Mouse (Mus musculus): Measurements from ENCODE around the gene Agpat2. TPM values are rescaled to one million over a fixed set of nuclear protein-coding genes. Genes with fewer than 3 reads are reported as not detected.

Agpat2 gene
- polyA plus RNA-seq, 1 experiment from 2014 or later = 6.0 TPM

- Histone ChIP-seq H3K4me3 (no peak overlapping the region), H3K9me3 (no peaks in the 10 kb centered on the region), H3K27ac (replicated peaks) (no peak overlapping the region), H3K27me3 (no peaks in the 10 kb centered on the region), H3K36me3 (peaks cover 52% of the 10 kb centered on the region), H3K9ac (no peak overlapping the region), H3K4me1 (replicated peaks) (peaks cover 87% of the 10 kb centered on the region), H3K4me2 (no peak overlapping the region)
- WGBS = 76% methylated on average over 21 of the region's 21 CpGs
- ATAC-seq (ENCODE audit: low read depth) = no peak
Measured at GRCm38 (mm10) chr2:26635489-26636324, 31.5 kb upstream of the Agpat2 start.

GRCm38 (mm10) chr2:26634629-26635488 lies 30.6 kb upstream of the Agpat2 start:
- peaks cover 52% of the 10 kb centered on the region for H3K36me3 ChIP-seq
- ATAC-seq (ENCODE audit: low read depth) = no peak
- H3K4me3 ChIP-seq = no peak overlapping the region
- no peak overlapping the region for H3K4me2 ChIP-seq
- H3K9ac ChIP-seq = peak overlapping the region; percentile 10; the same call in 1 of the 2 replicates
- peak overlapping the region; percentile 28; the same call in 1 of the 2 replicates for H3K27ac ChIP-seq (replicated peaks)
- H3K4me1 ChIP-seq (replicated peaks) = peaks cover 92% of the 10 kb centered on the region
- no peaks in the 10 kb centered on the region for H3K27me3 ChIP-seq
- 60% methylated on average over 12 of the region's 12 CpGs for WGBS
- no peaks in the 10 kb centered on the region for H3K9me3 ChIP-seq

- Histone ChIP-seq H3K4me2 (no peak overlapping the region), H3K36me3 (peaks cover 52% of the 10 kb centered on the region), H3K27me3 (no peaks in the 10 kb centered on the region), H3K9ac (no peak overlapping the region), H3K27ac (replicated peaks) (no peak overlapping the region), H3K4me3 (no peak overlapping the region), H3K9me3 (no peaks in the 10 kb centered on the region), H3K4me1 (replicated peaks) (peaks cover 97% of the 10 kb centered on the region)
- 71% methylated on average over 4 of the region's 4 CpGs for WGBS
- ATAC-seq (ENCODE audit: low read depth) = no peak
Measured at GRCm38 (mm10) chr2:26633953-26634530, 29.8 kb upstream of the Agpat2 start.

- Histone ChIP-seq H3K4me1 (replicated peaks) (peaks cover 91% of the 10 kb centered on the region), H3K27me3 (no peaks in the 10 kb centered on the region), H3K4me3 (no peak overlapping the region), H3K9me3 (no peaks in the 10 kb centered on the region), H3K4me2 (peak overlapping the region; percentile 24), H3K36me3 (peaks cover 42% of the 10 kb centered on the region), H3K27ac (replicated peaks) (no peak overlapping the region; the same call in 1 of the 2 replicates), H3K9ac (peak overlapping the region; percentile 57)
- 76% methylated on average over 16 of the region's 16 CpGs for WGBS
- no peak for ATAC-seq (ENCODE audit: low read depth)
Measured at GRCm38 (mm10) chr2:26632541-26633395, 28.6 kb upstream of the Agpat2 start.

GRCm38 (mm10) chr2:26628792-26629437 lies 24.7 kb upstream of the Agpat2 start:
- 21% methylated on average over 5 of the region's 5 CpGs for WGBS
- Histone ChIP-seq H3K4me1 (replicated peaks) (peaks cover 60% of the 10 kb centered on the region), H3K36me3 (peaks cover 3% of the 10 kb centered on the region; the same call in 1 of the 2 replicates), H3K27me3 (0 out of 2 replicates have a peak, but pooled peaks cover 4% of the 10 kb centered on the region), H3K4me3 (peak overlapping the region; percentile 78), H3K9me3 (no peaks in the 10 kb centered on the region), H3K9ac (peak overlapping the region; percentile 97), H3K4me2 (peak overlapping the region; percentile 89), H3K27ac (replicated peaks) (peak overlapping the region; percentile 89)
- ATAC-seq (ENCODE audit: low read depth) = peak; percentile 34

GRCm38 (mm10) chr2:26627921-26628739 lies 23.9 kb upstream of the Agpat2 start, which contains the start of gene Fam69b:
Gene Fam69b (plus strand): TSS chr2:26628457.
- Histone ChIP-seq H3K4me2 (peak within 1 kb of the TSS; percentile 89), H3K4me1 (replicated peaks) (peaks cover 52% of the 10 kb centered on the region), H3K4me3 (peak within 1 kb of the TSS; percentile 78), H3K36me3 (no peaks in the 10 kb centered on the region), H3K27ac (replicated peaks) (peak within 1 kb of the TSS; percentile 89), H3K9ac (peak within 1 kb of the TSS; percentile 97), H3K9me3 (no peaks in the 10 kb centered on the region), H3K27me3 (0 out of 2 replicates have a peak, but pooled peaks cover 4% of the 10 kb centered on the region)
- peak; percentile 86 for ATAC-seq (ENCODE audit: low read depth)
- WGBS = under 1% methylated on average over 68 of the region's 70 CpGs

- no peak overlapping the region for H3K9ac ChIP-seq
- WGBS = 76% methylated on average over 3 of the region's 3 CpGs
- no peak for ATAC-seq (ENCODE audit: low read depth)
Measured at GRCm38 (mm10) chr2:26626081-26626480, 21.9 kb upstream of the Agpat2 start.

GRCm38 (mm10) chr2:26625419-26625818 lies 21.2 kb upstream of the Agpat2 start:
- Histone ChIP-seq H3K9ac (no peak overlapping the region), H3K4me2 (no peak overlapping the region), H3K9me3 (no peaks in the 10 kb centered on the region), H3K36me3 (no peaks in the 10 kb centered on the region), H3K27me3 (0 out of 2 replicates have a peak, but pooled peaks cover 4% of the 10 kb centered on the region), H3K4me3 (no peak overlapping the region), H3K27ac (replicated peaks) (no peak overlapping the region), H3K4me1 (replicated peaks) (peaks cover 25% of the 10 kb centered on the region)
- WGBS = 86% methylated on average over 3 of the region's 3 CpGs
- no peak for ATAC-seq (ENCODE audit: low read depth)

More at GRCm38 (mm10) chr2:26626081-26626480, 21.9 kb upstream of the Agpat2 start:
- Histone ChIP-seq H3K36me3 (no peaks in the 10 kb centered on the region), H3K27ac (replicated peaks) (no peak overlapping the region), H3K9me3 (no peaks in the 10 kb centered on the region), H3K4me2 (no peak overlapping the region), H3K27me3 (0 out of 2 replicates have a peak, but pooled peaks cover 4% of the 10 kb centered on the region), H3K4me1 (replicated peaks) (peaks cover 31% of the 10 kb centered on the region), H3K4me3 (no peak overlapping the region)

- H3K27me3 ChIP-seq = 0 out of 2 replicates have a peak, but pooled peaks cover 4% of the 10 kb centered on the region
- no peak overlapping the region for H3K4me2 ChIP-seq
- peaks cover 6% of the 10 kb centered on the region; the same call in 1 of the 2 replicates for H3K4me1 ChIP-seq (replicated peaks)
- ATAC-seq (ENCODE audit: low read depth) = no peak
- no peaks in the 10 kb centered on the region for H3K9me3 ChIP-seq
- no peak overlapping the region for H3K9ac ChIP-seq
- H3K36me3 ChIP-seq = no peaks in the 10 kb centered on the region
- 68% methylated on average over 5 of the region's 5 CpGs for WGBS
- H3K27ac ChIP-seq (replicated peaks) = no peak overlapping the region
- no peak overlapping the region for H3K4me3 ChIP-seq
Measured at GRCm38 (mm10) chr2:26622984-26623383, 18.8 kb upstream of the Agpat2 start.

- H3K4me3 ChIP-seq = no peak overlapping the region
- no peak overlapping the region for H3K27ac ChIP-seq (replicated peaks)
- H3K4me1 ChIP-seq (replicated peaks) = no peaks in the 10 kb centered on the region
- no peak overlapping the region for H3K9ac ChIP-seq
- no peak overlapping the region for H3K4me2 ChIP-seq
- 0 out of 2 replicates have a peak, but pooled peaks cover 4% of the 10 kb centered on the region for H3K27me3 ChIP-seq
- WGBS = 52% methylated on average over 2 of the region's 2 CpGs
- ATAC-seq (ENCODE audit: low read depth) = no peak
- H3K9me3 ChIP-seq = no peaks in the 10 kb centered on the region
- no peaks in the 10 kb centered on the region for H3K36me3 ChIP-seq
Measured at GRCm38 (mm10) chr2:26621246-26621645, 17.0 kb upstream of the Agpat2 start.

All from neural tube, embryonic 13.5 days (tissue).